Mouse (Mus musculus) heart, postnatal 0 days (tissue): ENCODE data around the gene Syn3.

Experiments used
- CTCF ChIP-seq: IDR thresholded peaks from 2 replicates; pipeline ENCODE4 v1.5.1; 2016; ENCODE audit warnings: antibody characterized with exemption, control low read depth, low read depth
- EP300 ChIP-seq: IDR thresholded peaks from 2 replicates; pipeline ENCODE4 v1.6.1; 2016; ENCODE audit warnings: antibody characterized with exemption, low read depth

DNA sequence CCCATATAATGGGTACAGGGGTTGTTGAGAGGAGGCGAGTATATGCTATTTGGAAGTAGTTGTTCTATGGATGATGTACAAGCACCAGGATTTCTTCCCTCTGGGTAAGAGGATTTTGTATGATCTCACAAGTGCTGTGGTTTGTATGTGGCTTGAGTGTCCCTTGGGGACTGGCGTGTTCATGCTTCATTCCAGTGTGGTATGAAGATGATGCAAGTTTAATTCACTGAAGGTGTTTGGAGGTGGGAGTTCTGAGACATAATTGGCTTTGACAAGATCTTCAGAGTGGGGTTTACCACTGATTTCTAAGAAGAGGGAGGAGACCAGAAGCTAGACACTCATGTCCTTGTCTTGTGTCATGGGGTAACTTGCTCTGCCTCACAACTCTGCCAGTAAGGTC, 322.3 kb downstream of the Syn3 start:
- TF ChIP-seq CTCF (no peak), EP300 (no peak)
